Mouse (Mus musculus) ES-Bruce4 (cell line): ENCODE measurements around the gene Phlda2.

ENCODE experiments used
- CTCF ChIP-seq: IDR thresholded peaks from one replicate; pipeline ENCODE4 v1.8.1; 2011; ENCODE audit warnings: low read depth, low read length
- EP300 ChIP-seq: IDR thresholded peaks from 2 replicates; pipeline ENCODE4 v1.6.1; 2011; ENCODE audit warnings: low read depth, low read length; ENCODE audit not compliant: insufficient read depth
- POLR2A ChIP-seq: IDR thresholded peaks from one replicate; pipeline ENCODE4 v1.8.1; 2011; ENCODE audit warnings: low read length; ENCODE audit not compliant: insufficient read depth

GRCm38 (mm10) chr7:143500912-143501311, 2.0 kb downstream of the Phlda2 start:
- TF ChIP-seq CTCF (no peak), POLR2A (no peak), EP300 (no peak)
